Mouse (Mus musculus): ENCODE results near the gene Kif5c. TPM values are rescaled to one million over a fixed set of nuclear protein-coding genes. Genes with fewer than 3 reads are reported as not detected.

The Kif5c gene
- 9.1 TPM for polyA plus RNA-seq (2014; fragmentation: Illumina TruSeq; extraction: RNeasy Lipid Tissue Mini Kit (QIAGEN cat#74804); ENCODE audit: low read depth, low replicate concordance)

GRCm38 (mm10) chr2:49618829-49619718 lies at the start of gene Kif5c:
TSS of gene Kif5c (plus strand) at chr2:49619298.

GRCm38 (mm10) chr2:49787376-49788050 lies 168.4 kb downstream of the Kif5c start, which contains the start of gene Lypd6b:
TSS of gene Lypd6b (plus strand) at chr2:49787688.

Other genes with a start within 250 kb of the Kif5c start
- 39.9 TPM for gene Epc2, start 167.8 kb upstream of the Kif5c start, polyA plus RNA-seq (2014; fragmentation: Illumina TruSeq; extraction: RNeasy Lipid Tissue Mini Kit (QIAGEN cat#74804); ENCODE audit: low read depth, low replicate concordance)
- 0.48 TPM for gene Lypd6b, start 168.4 kb downstream of the Kif5c start, polyA plus RNA-seq (2014; fragmentation: Illumina TruSeq; extraction: RNeasy Lipid Tissue Mini Kit (QIAGEN cat#74804); ENCODE audit: low read depth, low replicate concordance)

Measured in testis, adult 10 weeks (tissue).